Mouse (Mus musculus) NIH3T3 (cell line): Measurements from ENCODE around the gene Mbtps2.

Experiments
- DNase-seq: peaks from one replicate; pipeline ENCODE4 v3.0.0-alpha.2; 2012; ENCODE audit warnings: low read depth

Gene Mbtps2

GRCm38 (mm10) chrX:157598186-157598996, at the start of gene Mbtps2:
Gene Mbtps2 (minus strand): TSS chrX:157598715.
- DNase-seq: peak; percentile 84

GRCm38 (mm10) chrX:157646399-157646798, 47.9 kb upstream of the Mbtps2 start:
- no peak for DNase-seq

GRCm38 (mm10) chrX:157644700-157645099, 46.2 kb upstream of the Mbtps2 start:
- DNase-seq: no peak

- peak; percentile 78 for DNase-seq
Observed at GRCm38 (mm10) chrX:157644300-157644699, 45.8 kb upstream of the Mbtps2 start.

- no peak for DNase-seq
Observed at GRCm38 (mm10) chrX:157642856-157643255, 44.3 kb upstream of the Mbtps2 start.

- no peak for DNase-seq
Observed at GRCm38 (mm10) chrX:157637253-157637652, 38.7 kb upstream of the Mbtps2 start.

- DNase-seq: no peak
Observed at GRCm38 (mm10) chrX:157633676-157634414, 35.3 kb upstream of the Mbtps2 start.

GRCm38 (mm10) chrX:157630341-157630740, 31.8 kb upstream of the Mbtps2 start:
- peak; percentile 20 for DNase-seq

- DNase-seq: no peak
Observed at GRCm38 (mm10) chrX:157612894-157613293, 14.4 kb upstream of the Mbtps2 start.

- peak; percentile 60 for DNase-seq
Observed at GRCm38 (mm10) chrX:157601450-157601849, 2.9 kb upstream of the Mbtps2 start.

- DNase-seq: peak; percentile 51
Observed at GRCm38 (mm10) chrX:157597585-157598185, 830 bp downstream of the Mbtps2 start.

GRCm38 (mm10) chrX:157596802-157597201, 1.7 kb downstream of the Mbtps2 start:
- DNase-seq: peak; percentile 2

GRCm38 (mm10) chrX:157595927-157596326, 2.6 kb downstream of the Mbtps2 start:
- DNase-seq: no peak

- no peak for DNase-seq
Observed at GRCm38 (mm10) chrX:157594606-157595005, 3.9 kb downstream of the Mbtps2 start.

GRCm38 (mm10) chrX:157587001-157587400, 11.5 kb downstream of the Mbtps2 start:
- DNase-seq: no peak

- no peak for DNase-seq
Observed at GRCm38 (mm10) chrX:157586397-157586796, 12.1 kb downstream of the Mbtps2 start.

- DNase-seq: no peak
Observed at GRCm38 (mm10) chrX:157579108-157579614, 19.4 kb downstream of the Mbtps2 start.

GRCm38 (mm10) chrX:157574683-157575082, 23.8 kb downstream of the Mbtps2 start:
- no peak for DNase-seq

- DNase-seq: no peak
Observed at GRCm38 (mm10) chrX:157568840-157569239, 29.7 kb downstream of the Mbtps2 start, which contains the start of gene Yy2. Gene Yy2 (minus strand): TSS chrX:157568985.

- peak; percentile 12 for DNase-seq
Observed at GRCm38 (mm10) chrX:157563794-157564193, 34.7 kb downstream of the Mbtps2 start.

GRCm38 (mm10) chrX:157547082-157547481, 51.4 kb downstream of the Mbtps2 start:
- DNase-seq: no peak

- DNase-seq: no peak
Observed at GRCm38 (mm10) chrX:157506400-157506799, 92.1 kb downstream of the Mbtps2 start.
